Mouse (Mus musculus) cerebellum, adult 11 months (tissue): ENCODE results near the gene Smox.

Experiments
- DNase-seq: peaks from one replicate; pipeline ENCODE4 v3.0.0; 2022

The Smox gene

DNA sequence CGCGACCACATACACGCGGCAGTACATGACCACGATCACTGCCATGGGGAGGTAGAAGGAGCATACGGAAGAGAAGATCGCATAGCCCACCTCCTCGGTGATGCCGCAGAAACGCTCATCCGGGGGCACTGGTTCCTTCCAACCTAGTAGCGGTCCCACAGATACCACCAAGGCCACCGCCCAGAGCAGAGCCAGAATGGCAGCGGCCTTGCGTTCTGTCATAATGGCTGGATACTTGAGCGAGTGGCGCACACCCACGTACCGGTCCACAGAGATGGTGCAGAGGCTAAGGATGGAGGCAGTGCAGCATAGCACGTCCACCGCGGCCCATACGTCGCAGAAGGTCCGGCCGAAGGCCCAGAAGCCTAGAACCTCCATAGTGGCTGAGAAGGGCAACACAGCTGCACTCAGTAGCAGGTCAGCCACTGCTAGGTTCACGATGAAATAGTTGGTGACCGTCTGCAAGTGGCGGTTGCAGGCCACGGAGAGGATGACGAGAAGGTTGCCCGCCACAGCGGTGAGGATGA is 70.1 kb downstream of the Smox start:
- no peak for DNase-seq

DNA sequence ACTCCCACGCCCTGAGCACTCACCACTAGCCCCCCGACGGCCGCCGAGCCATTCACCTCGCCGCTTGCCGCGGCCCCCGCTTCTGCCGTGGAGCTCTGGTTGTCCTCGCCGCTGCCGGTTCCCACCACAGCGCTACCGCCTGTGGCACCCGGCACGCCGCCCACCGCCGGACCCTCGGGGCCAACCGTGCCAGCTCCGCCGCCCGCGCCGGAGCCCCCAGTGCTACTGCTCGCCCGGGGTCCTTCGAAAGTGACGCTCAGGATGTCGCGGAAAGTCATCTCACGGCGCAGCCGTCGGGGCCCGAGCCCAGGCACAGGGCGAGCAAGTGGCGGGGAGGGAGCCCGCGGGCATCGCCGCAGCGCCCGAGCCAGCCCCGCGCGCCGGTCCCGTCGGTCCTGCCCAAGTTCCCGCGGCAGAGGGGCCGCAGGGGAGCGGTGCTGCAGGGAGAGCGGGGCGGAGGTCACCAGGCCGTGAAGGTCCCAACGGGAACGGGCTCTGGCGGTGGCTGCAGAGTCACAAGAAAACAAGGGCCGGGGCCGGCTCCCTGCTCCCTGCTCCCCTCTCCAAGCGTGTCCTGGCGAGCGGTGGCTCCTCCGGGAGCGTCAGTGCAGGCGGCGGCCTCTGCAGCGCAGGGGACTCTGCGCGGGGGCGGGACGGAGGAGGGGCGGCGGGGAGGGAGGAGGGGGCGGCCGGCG is 70.7 kb downstream of the Smox start, which contains the start of gene Adra1d:
TSS of gene Adra1d (minus strand) at position 393 of the 695 bp plus-strand sequence.
- no peak for DNase-seq

DNA sequence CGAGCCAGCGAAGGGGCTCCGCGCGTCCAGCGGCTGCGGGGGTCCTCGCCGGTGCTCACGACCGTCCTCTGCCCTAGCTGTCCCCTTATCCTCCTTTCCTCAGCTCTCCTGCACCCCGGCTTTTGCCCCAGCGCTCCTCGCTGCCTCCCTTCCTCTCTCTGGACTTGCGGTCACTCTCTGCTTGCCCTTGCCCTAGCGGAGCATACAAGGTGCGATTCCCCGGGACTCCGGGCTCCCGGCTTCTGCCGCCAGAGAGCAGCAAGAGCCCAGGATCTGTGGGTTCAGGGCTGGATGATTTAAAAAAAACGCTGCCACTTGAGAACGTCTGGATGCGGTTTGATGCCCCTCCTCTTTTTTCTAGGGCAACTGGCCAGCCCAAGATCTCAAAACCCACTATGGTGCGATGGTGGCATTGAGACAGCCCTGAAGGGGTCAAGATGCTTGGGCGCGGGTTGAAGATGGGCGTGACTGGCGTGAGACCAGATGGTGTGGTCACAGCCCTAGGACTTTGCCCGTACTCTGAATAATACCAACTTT is 71.4 kb downstream of the Smox start:
- peak; percentile 24 for DNase-seq
